Mouse (Mus musculus) lung, postnatal 0 days (tissue): ENCODE data around the gene Fam76a.

Experiments
- CTCF ChIP-seq: IDR thresholded peaks from 2 replicates; pipeline ENCODE4 v1.5.1; 2016; ENCODE audit warnings: antibody characterized with exemption, mild to moderate bottlenecking
- EP300 ChIP-seq: IDR thresholded peaks from 2 replicates; pipeline ENCODE4 v1.6.1; 2016; ENCODE audit warnings: antibody characterized with exemption, mild to moderate bottlenecking, control low read depth

GRCm38 (mm10) chr4:132949882-132950532 lies 27.6 kb upstream of the Fam76a start:
- TF ChIP-seq CTCF: no peak
- no peak for TF ChIP-seq EP300
